Mouse (Mus musculus) ZHBTc4 (cell line): ENCODE data around the gene Pard3b.

ENCODE experiments used
- DNase-seq: peaks from one replicate; pipeline ENCODE4 v3.0.0-alpha.2; 2011; ENCODE audit warnings: low read depth, low spot score

Pard3b gene

DNA sequence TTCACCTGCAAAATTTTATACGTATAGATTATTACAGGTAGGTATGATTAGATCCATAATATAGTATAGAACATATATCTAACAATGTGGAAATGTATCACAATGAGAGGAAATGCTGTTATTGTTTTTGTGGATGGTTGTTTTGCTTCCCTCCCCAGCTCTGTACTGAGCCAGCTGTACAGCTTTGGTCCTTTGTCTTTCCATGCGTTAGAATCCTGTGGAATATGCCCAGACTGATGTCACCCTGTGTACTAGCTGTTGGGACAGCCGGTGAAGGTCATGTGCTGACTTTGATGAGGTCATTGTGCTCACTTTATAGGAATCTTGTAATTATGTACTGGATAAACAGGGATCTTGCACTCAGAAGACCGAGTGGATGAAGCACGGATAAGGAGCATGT lies 286.9 kb downstream of the Pard3b start:
- no peak for DNase-seq

DNA sequence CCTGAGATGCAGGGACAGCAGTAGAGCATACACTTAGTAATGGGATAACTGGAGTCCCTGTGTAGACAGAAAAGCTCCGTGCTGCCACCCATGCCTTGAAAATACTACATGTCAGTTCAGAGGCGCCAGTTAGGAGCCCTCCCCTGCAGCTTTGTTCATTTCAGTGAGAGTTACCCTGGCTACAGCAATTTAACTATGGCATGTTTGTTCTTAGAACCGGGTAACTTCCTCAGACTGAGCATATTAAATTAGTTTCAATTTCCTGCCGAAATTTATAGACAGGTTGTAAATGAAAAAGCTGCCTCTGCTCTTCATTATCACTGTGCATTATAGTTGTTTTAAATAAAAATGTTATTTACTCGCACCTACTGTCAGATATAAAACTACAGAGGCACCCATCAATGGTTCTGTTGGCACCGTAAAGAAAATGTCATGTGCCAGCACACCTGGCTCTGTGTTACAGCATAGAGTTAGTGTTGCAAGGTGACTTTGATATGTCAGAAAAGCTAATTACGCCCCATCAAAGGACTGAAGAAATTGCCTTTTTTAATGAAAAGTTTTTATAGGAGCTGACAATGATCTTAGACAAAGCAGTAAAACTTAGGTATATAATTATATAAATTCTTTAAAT lies 289.6 kb downstream of the Pard3b start:
- DNase-seq: no peak

DNA sequence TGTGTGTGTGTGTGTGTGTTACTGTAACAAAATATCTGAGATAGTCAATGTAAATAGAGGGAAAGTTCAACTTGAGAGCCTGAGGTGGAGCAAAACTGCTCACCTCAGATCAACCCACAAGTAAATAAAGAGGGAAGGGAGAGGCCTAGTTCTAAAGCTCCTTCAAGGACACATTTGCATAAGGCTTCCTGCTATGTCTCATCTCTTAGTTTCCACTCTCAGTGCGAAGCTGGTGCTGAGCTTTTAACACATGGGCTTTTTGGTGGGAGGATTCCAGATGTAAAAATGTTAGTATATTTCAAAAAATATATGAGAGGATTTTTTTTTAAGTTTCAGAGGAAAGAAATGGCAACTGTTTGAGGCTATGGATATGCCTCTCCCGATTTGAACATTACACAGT lies 294.9 kb downstream of the Pard3b start:
- DNase-seq: no peak

GRCm38 (mm10) chr1:61934760-61935159 lies 296.1 kb downstream of the Pard3b start:
- DNase-seq: no peak

GRCm38 (mm10) chr1:61939882-61940281 lies 301.3 kb downstream of the Pard3b start:
- DNase-seq: no peak

- no peak for DNase-seq
Observed at GRCm38 (mm10) chr1:61961533-61961932, 322.9 kb downstream of the Pard3b start.

GRCm38 (mm10) chr1:61962571-61962970 lies 323.9 kb downstream of the Pard3b start:
- no peak for DNase-seq

GRCm38 (mm10) chr1:61967124-61967523 lies 328.5 kb downstream of the Pard3b start:
- peak; percentile 53 for DNase-seq

GRCm38 (mm10) chr1:61967807-61968206 lies 329.2 kb downstream of the Pard3b start:
- DNase-seq: no peak

- no peak for DNase-seq
Observed at GRCm38 (mm10) chr1:61997711-61998110, 359.1 kb downstream of the Pard3b start.

GRCm38 (mm10) chr1:62008811-62009210 lies 370.2 kb downstream of the Pard3b start:
- no peak for DNase-seq

GRCm38 (mm10) chr1:62011712-62012111 lies 373.1 kb downstream of the Pard3b start:
- DNase-seq: no peak

DNA sequence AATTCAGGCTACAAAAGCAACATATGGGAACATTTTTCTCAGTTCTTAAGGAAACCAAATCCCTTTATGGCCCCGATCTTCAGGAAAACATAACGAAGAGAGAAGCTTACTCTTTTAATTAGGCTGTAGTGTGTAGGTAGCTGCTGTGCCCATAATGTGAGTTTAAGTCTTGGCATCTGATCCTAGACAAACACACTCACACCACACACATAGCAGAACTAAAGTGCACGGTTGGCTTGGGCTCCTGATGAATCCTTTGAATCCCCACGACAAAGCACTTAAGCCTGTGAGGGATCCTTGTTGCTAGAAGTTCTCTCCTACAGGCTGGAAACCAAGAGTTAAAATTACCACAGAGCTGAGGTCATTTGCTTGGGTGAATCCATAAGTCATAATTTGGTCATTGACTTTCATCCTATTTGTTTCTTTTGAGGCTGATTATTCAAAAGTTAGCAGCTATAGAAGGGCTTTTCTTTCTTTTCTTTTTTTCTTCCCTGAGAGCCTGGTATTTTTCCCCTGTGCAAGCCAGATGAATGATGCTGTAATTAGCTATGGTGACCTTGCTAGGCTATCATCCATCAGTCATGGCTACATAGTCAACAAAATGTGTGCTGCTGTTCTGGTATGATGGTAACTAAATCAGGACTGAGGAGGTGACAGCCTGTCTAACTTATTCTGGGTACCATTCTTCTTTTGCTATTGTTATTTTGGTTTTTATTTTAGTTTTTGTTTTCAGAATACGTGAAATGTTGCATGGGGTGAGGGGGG lies 378.1 kb downstream of the Pard3b start:
- no peak for DNase-seq

DNA sequence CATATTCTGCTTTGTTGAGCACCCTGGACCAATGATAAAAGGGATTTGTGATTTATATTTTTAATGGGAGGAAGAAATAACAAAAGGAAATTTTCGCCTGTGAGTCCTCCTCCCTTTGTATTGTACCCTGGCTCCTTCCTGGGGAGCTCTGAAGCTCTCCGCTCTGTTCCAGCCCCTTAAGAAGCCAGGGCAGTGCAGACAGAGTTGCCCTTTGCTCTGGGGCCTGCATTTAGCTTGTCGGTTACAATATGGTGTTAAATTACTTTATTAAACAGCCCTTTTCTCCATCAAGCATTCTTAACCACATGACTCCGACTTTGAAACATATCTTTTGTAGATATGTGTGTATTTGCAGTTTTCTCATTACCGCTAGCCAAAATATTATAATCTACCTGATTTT lies 379.7 kb downstream of the Pard3b start:
- no peak for DNase-seq

- DNase-seq: no peak
Observed at GRCm38 (mm10) chr1:62019743-62020142, 381.1 kb downstream of the Pard3b start.

DNA sequence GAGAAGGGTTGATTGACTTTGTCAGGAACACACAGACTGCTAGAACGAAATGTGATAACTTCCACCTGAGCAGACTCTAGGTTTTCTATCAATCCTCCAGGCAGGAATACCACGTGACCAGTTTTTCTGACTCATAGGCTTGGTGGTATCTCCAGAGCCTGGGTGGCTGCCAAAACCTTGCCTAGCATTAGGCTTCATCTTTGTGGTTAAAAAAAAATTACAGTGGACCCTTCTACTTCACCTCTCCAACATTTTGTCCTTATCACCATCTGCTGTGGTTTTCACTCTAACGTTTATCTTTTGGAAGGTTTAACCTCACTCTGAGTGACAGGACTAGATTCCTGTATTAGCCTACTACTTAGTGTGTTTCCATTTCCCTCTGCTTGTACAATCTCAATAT lies 403.1 kb downstream of the Pard3b start:
- DNase-seq: no peak

- no peak for DNase-seq
Observed at GRCm38 (mm10) chr1:62048592-62048991, 410.0 kb downstream of the Pard3b start.

- DNase-seq: no peak
Observed at GRCm38 (mm10) chr1:62051186-62051825, 412.7 kb downstream of the Pard3b start.

DNA sequence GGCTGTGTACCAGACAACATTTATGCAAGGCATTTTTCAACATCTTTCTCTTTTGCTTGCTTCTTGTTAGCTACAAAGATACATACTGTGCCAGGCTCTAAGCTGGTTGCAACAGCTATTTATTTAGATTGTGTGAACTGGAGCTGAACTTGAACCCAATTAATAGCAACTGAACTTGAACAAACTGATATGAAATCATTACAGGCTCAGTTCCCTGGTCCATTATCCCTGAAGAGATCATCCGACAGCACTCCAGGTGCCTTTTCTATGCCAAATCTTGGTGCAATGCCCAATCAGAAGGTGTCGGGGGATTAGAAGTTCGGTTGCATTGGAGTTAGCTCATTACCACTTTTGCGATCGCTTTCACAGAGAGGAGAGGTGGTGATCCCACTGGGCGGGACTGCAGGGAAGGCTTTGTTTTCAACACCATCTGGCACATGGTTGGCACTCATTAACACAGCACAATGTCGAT lies 414.6 kb downstream of the Pard3b start:
- no peak for DNase-seq

DNA sequence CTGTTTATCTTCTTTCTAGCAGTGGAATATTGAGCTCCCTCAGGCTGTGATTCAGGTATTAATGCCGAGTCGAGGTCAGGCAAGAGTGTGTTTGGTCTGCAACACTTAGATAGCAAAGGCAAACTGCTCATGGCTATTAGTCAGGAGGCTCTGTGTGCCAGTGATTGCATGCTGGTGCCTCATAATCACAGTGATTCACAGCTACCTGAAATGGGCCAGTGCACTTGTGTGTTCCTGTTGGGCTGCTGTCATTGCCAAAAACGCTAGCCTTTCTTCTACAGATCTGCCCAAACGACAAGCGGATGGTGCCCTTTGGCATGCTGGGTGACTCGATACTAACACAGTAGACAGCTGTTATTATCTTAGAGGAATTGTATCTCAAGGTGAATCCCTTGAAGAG lies 416.7 kb downstream of the Pard3b start:
- no peak for DNase-seq

- DNase-seq: no peak
Observed at GRCm38 (mm10) chr1:62070617-62071016, 432.0 kb downstream of the Pard3b start.

GRCm38 (mm10) chr1:62071139-62071538 lies 432.5 kb downstream of the Pard3b start:
- DNase-seq: no peak

GRCm38 (mm10) chr1:62076171-62076570 lies 437.5 kb downstream of the Pard3b start:
- no peak for DNase-seq
